Mouse (Mus musculus): ENCODE measurements around the gene Xpo6. TPM values are rescaled to one million over a fixed set of nuclear protein-coding genes. Genes with fewer than 3 reads are reported as not detected.

Gene Xpo6
- polyA plus RNA-seq, 1 experiment from 2014 or later = 44.3 TPM

DNA sequence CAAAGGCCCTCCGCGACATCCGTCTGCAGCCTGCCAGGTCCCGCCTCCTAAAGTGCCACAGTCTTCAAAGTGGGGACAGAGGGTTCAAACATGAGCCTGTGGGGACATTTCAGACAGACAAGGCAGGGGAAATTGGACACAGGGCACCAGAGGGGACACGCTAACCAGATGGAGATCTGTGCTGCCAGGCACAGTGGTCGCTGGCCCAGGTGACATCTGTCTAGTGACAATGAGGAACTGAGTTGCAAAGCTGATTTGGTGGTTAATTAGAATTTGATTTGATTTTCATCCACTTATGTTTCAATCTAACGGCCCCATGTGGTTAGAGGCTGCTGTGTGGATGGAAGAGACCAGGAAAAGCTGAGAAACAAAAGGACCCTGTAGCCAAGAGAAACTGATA, 146.7 kb downstream of the Xpo6 start:
- Histone ChIP-seq H3K36me3 (ENCODE audit: control insufficient read depth, insufficient read depth, low read length) (no peaks in the 10 kb centered on the region), H3K27me3 (ENCODE audit: control insufficient read depth, insufficient read depth, low read length) (peaks cover 5% of the 10 kb centered on the region), H3K9ac (ENCODE audit: low read depth, low read length) (no peak overlapping the region), H3K4me1 (ENCODE audit: control insufficient read depth, insufficient read depth, low read length) (peaks cover 14% of the 10 kb centered on the region), H3K27ac (ENCODE audit: low read depth, low read length) (no peak overlapping the region), H3K4me2 (no peak overlapping the region), H3K9me3 (replicated peaks; ENCODE audit: control insufficient read depth, low read length) (no peaks in the 10 kb centered on the region), H3K4me3 (ENCODE audit: low read depth, low read length) (no peak overlapping the region)
- no peak for ATAC-seq (replicated peaks; ENCODE audit: insufficient number of reproducible peaks, low FRiP score, low TSS enrichment)
- WGBS (ENCODE audit: insufficient replicate concordance) = 71% methylated on average over 7 of the region's 7 CpGs

DNA sequence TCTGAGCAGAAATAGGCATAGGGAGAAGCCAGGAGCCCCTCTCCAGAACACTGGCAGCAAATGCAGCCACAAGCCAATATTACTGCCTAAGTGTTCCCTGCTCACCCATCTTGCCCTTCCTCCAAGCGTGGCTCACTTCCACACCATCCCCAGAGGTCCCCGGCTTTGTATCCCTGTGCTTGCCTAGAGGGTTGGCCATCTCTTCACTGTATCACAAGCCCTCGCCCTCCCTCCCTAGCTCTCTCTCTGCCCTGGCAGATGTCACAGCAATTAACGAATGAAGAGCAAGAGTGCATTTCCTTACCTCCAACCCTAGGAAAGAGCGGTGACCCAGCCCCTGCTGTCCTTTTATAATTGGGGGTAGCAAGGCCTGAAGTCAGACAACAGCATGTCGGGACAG, 148.4 kb downstream of the Xpo6 start:
- Histone ChIP-seq H3K4me2 (no peak overlapping the region), H3K4me1 (ENCODE audit: control insufficient read depth, insufficient read depth, low read length) (peaks cover 14% of the 10 kb centered on the region), H3K4me3 (ENCODE audit: low read depth, low read length) (no peak overlapping the region), H3K27ac (ENCODE audit: low read depth, low read length) (no peak overlapping the region), H3K36me3 (ENCODE audit: control insufficient read depth, insufficient read depth, low read length) (no peaks in the 10 kb centered on the region), H3K27me3 (ENCODE audit: control insufficient read depth, insufficient read depth, low read length) (peaks cover 7% of the 10 kb centered on the region), H3K9ac (ENCODE audit: low read depth, low read length) (no peak overlapping the region), H3K9me3 (replicated peaks; ENCODE audit: control insufficient read depth, low read length) (no peaks in the 10 kb centered on the region)
- no peak for ATAC-seq (replicated peaks; ENCODE audit: insufficient number of reproducible peaks, low FRiP score, low TSS enrichment)
- WGBS (ENCODE audit: insufficient replicate concordance) = 40% methylated on average over 6 of the region's 6 CpGs

Other genes with a start within 250 kb of the Xpo6 start
- 6.4 and 9.1 TPM in 2 replicates for gene Gsg1l, start 118.1 kb downstream of the Xpo6 start, polyA plus RNA-seq (2014; fragmentation: Nextera tagmentation; extraction: Ambion mirVana)
- gene Sbk1, start 72.1 kb upstream of the Xpo6 start, polyA plus RNA-seq (2014; fragmentation: Nextera tagmentation; extraction: Ambion mirVana) = 16.7 and 17.6 TPM in 2 replicates
- gene Lat, start 169.1 kb upstream of the Xpo6 start, polyA plus RNA-seq (2014; fragmentation: Nextera tagmentation; extraction: Ambion mirVana) = 5.1 and 6.1 TPM in 2 replicates
- 31.5 and 40.1 TPM in 2 replicates for gene Spns1, start 176.9 kb upstream of the Xpo6 start, polyA plus RNA-seq (2014; fragmentation: Nextera tagmentation; extraction: Ambion mirVana)
- gene Nfatc2ip, start 196.2 kb upstream of the Xpo6 start, polyA plus RNA-seq (2014; fragmentation: Nextera tagmentation; extraction: Ambion mirVana) = 1.6 and 1.8 TPM in 2 replicates
- gene Cd19, start 214.4 kb upstream of the Xpo6 start, polyA plus RNA-seq (2014; fragmentation: Nextera tagmentation; extraction: Ambion mirVana) = not detected in 2 replicates
- 18.1 and 23.0 TPM in 2 replicates for gene Rabep2, start 228.3 kb upstream of the Xpo6 start, polyA plus RNA-seq (2014; fragmentation: Nextera tagmentation; extraction: Ambion mirVana)